Mouse (Mus musculus): ENCODE results near the gene Map3k4. TPM values are rescaled to one million over a fixed set of nuclear protein-coding genes. Genes with fewer than 3 reads are reported as not detected.

Map3k4 gene
- polyA plus RNA-seq, 1 experiment, result 17.6 TPM

GRCm38 (mm10) chr17:12317954-12318651 is 493 bp downstream of the Map3k4 start:
- WGBS, result under 1% methylated on average over 59 of the region's 59 CpGs
- H3K4me1 ChIP-seq (ENCODE audit: control insufficient read depth, insufficient read depth, low read length), result peaks cover 6% of the 10 kb centered on the region; the same call in 1 of the 2 replicates
- H3K4me3 ChIP-seq (ENCODE audit: insufficient read depth, low read depth, low read length), result peak overlapping the region; percentile 90
- H3K36me3 ChIP-seq (ENCODE audit: control insufficient read depth, insufficient read depth, low read length), result no peaks in the 10 kb centered on the region
- TF ChIP-seq CTCF (conservative IDR thresholded peaks at IDR 0.05; ENCODE audit: insufficient read depth, insufficient read length, low read depth, low read length), result no peak
- no peak for TF ChIP-seq POLR2A (IDR thresholded peaks at IDR 0.05; ENCODE audit: low read depth, low read length)
- no peaks in the 10 kb centered on the region for H3K27me3 ChIP-seq (replicated peaks; ENCODE audit: control insufficient read depth, insufficient read depth, low read length)
- DNase-seq, result peak; percentile 37
- peak overlapping the region; percentile 43 for H3K27ac ChIP-seq (ENCODE audit: insufficient read depth, low read depth, low read length)

DNA sequence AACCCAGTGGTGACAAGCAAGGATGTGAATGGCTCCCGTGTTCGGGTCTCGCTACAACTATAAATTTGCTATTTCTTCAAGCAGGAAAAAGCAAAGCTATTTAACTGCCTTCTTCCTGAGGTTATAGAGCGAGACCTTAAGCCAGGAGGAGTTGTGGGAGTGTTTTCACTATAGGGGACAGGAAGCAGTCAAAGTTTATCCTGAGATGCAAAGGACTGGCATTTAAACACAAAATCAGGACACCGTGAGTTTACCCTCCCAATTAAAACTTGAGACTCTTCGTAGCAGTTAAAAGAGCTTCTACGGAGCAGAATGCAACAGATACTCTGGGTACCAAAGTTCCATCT is 1.0 kb downstream of the Map3k4 start:
- 7% methylated on average over 7 of the region's 7 CpGs for WGBS
- H3K4me1 ChIP-seq (ENCODE audit: control insufficient read depth, insufficient read depth, low read length), result peaks cover 6% of the 10 kb centered on the region; the same call in 1 of the 2 replicates
- no peak for DNase-seq
- TF ChIP-seq CTCF (conservative IDR thresholded peaks at IDR 0.05; ENCODE audit: insufficient read depth, insufficient read length, low read depth, low read length) (no peak), POLR2A (IDR thresholded peaks at IDR 0.05; ENCODE audit: low read depth, low read length) (no peak)
- H3K36me3 ChIP-seq (ENCODE audit: control insufficient read depth, insufficient read depth, low read length), result no peaks in the 10 kb centered on the region
- H3K27me3 ChIP-seq (replicated peaks; ENCODE audit: control insufficient read depth, insufficient read depth, low read length), result no peaks in the 10 kb centered on the region
- H3K27ac ChIP-seq (ENCODE audit: insufficient read depth, low read depth, low read length), result peak overlapping the region; percentile 43; the same call in 1 of the 2 replicates
- peak overlapping the region; percentile 90 for H3K4me3 ChIP-seq (ENCODE audit: insufficient read depth, low read depth, low read length)

GRCm38 (mm10) chr17:12316251-12316650 is 2.3 kb downstream of the Map3k4 start:
- H3K4me1 ChIP-seq (ENCODE audit: control insufficient read depth, insufficient read depth, low read length), result peaks cover 3% of the 10 kb centered on the region; the same call in 1 of the 2 replicates
- WGBS, result 89% methylated on average over 13 of the region's 13 CpGs
- H3K27me3 ChIP-seq (replicated peaks; ENCODE audit: control insufficient read depth, insufficient read depth, low read length), result no peaks in the 10 kb centered on the region
- H3K36me3 ChIP-seq (ENCODE audit: control insufficient read depth, insufficient read depth, low read length), result no peaks in the 10 kb centered on the region
- TF ChIP-seq POLR2A (IDR thresholded peaks at IDR 0.05; ENCODE audit: low read depth, low read length) (no peak), CTCF (conservative IDR thresholded peaks at IDR 0.05; ENCODE audit: insufficient read depth, insufficient read length, low read depth, low read length) (no peak)
- no peak overlapping the region for H3K27ac ChIP-seq (ENCODE audit: insufficient read depth, low read depth, low read length)
- H3K4me3 ChIP-seq (ENCODE audit: insufficient read depth, low read depth, low read length), result no peak overlapping the region
- no peak for DNase-seq

GRCm38 (mm10) chr17:12312248-12312647 is 6.3 kb downstream of the Map3k4 start:
- Histone ChIP-seq H3K4me1 (ENCODE audit: control insufficient read depth, insufficient read depth, low read length) (peaks cover 12% of the 10 kb centered on the region), H3K36me3 (ENCODE audit: control insufficient read depth, insufficient read depth, low read length) (no peaks in the 10 kb centered on the region), H3K4me3 (ENCODE audit: insufficient read depth, low read depth, low read length) (no peak overlapping the region), H3K27ac (ENCODE audit: insufficient read depth, low read depth, low read length) (no peak overlapping the region), H3K27me3 (replicated peaks; ENCODE audit: control insufficient read depth, insufficient read depth, low read length) (no peaks in the 10 kb centered on the region)
- WGBS, result 95% methylated on average over 6 of the region's 6 CpGs
- DNase-seq, result no peak
- no peak for TF ChIP-seq CTCF (conservative IDR thresholded peaks at IDR 0.05; ENCODE audit: insufficient read depth, insufficient read length, low read depth, low read length)
- TF ChIP-seq POLR2A (IDR thresholded peaks at IDR 0.05; ENCODE audit: low read depth, low read length), result no peak

GRCm38 (mm10) chr17:12309493-12309892 is 9.1 kb downstream of the Map3k4 start:
- H3K36me3 ChIP-seq (ENCODE audit: control insufficient read depth, insufficient read depth, low read length), result no peaks in the 10 kb centered on the region
- H3K27me3 ChIP-seq (replicated peaks; ENCODE audit: control insufficient read depth, insufficient read depth, low read length), result no peaks in the 10 kb centered on the region
- TF ChIP-seq CTCF (conservative IDR thresholded peaks at IDR 0.05; ENCODE audit: insufficient read depth, insufficient read length, low read depth, low read length), result no peak
- no peak for TF ChIP-seq POLR2A (IDR thresholded peaks at IDR 0.05; ENCODE audit: low read depth, low read length)
- H3K4me1 ChIP-seq (ENCODE audit: control insufficient read depth, insufficient read depth, low read length), result peaks cover 12% of the 10 kb centered on the region
- 67% methylated on average over 9 of the region's 9 CpGs for WGBS
- H3K4me3 ChIP-seq (ENCODE audit: insufficient read depth, low read depth, low read length), result no peak overlapping the region
- peak; percentile 43 for DNase-seq
- H3K27ac ChIP-seq (ENCODE audit: insufficient read depth, low read depth, low read length), result 0 out of 2 replicates have a peak overlapping the region, but pooled peaks have one; percentile 1

GRCm38 (mm10) chr17:12309059-12309458 is 9.5 kb downstream of the Map3k4 start:
- DNase-seq, result no peak
- WGBS, result 72% methylated on average over 8 of the region's 8 CpGs
- Histone ChIP-seq H3K27me3 (replicated peaks; ENCODE audit: control insufficient read depth, insufficient read depth, low read length) (no peaks in the 10 kb centered on the region), H3K4me1 (ENCODE audit: control insufficient read depth, insufficient read depth, low read length) (peaks cover 12% of the 10 kb centered on the region), H3K4me3 (ENCODE audit: insufficient read depth, low read depth, low read length) (no peak overlapping the region), H3K27ac (ENCODE audit: insufficient read depth, low read depth, low read length) (0 out of 2 replicates have a peak overlapping the region, but pooled peaks have one; percentile 1), H3K36me3 (ENCODE audit: control insufficient read depth, insufficient read depth, low read length) (no peaks in the 10 kb centered on the region)
- TF ChIP-seq POLR2A (IDR thresholded peaks at IDR 0.05; ENCODE audit: low read depth, low read length) (no peak), CTCF (conservative IDR thresholded peaks at IDR 0.05; ENCODE audit: insufficient read depth, insufficient read length, low read depth, low read length) (no peak)

DNA sequence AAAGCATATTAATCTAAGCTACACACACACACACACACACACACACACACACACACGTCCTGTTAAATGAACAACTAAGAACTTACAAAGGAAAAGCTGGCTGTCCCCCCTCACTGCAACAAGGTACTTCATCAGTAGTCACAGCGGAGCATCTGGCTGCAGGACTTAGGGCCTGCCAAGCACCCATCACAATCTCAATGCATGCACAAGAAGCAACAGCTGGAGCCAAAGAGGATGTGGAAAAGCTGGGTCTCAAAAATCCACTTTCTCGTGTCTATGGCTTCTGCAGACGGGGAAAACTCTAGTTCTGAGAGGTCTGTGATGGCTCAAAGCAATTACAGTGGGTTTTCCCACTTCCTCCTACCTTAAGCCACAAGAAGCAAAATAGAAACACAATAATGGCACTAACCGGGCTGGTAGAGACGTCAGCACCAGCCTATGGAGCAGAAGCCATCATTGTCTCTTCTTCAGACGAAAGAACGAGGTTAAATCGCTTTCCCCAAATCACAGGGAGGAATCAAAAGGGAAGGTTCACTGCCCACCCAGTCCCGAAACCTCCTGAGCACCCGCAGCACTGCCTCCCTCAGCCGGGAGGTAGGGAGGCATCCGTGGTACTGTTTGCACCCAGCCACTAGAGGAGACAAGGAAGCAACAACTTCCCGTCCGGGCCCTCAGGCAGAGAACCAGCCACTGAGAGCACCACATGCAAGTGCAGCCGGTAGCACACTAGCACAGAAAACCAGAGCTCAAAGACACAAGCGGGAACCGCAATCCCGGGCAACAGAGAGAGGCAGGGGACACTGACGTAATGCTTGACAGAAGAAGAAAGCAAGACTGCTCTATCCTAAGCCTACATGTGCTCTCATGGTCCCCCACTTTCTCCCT is 11.1 kb downstream of the Map3k4 start:
- Histone ChIP-seq H3K36me3 (ENCODE audit: control insufficient read depth, insufficient read depth, low read length) (no peaks in the 10 kb centered on the region), H3K4me3 (ENCODE audit: insufficient read depth, low read depth, low read length) (no peak overlapping the region), H3K27me3 (replicated peaks; ENCODE audit: control insufficient read depth, insufficient read depth, low read length) (no peaks in the 10 kb centered on the region), H3K4me1 (ENCODE audit: control insufficient read depth, insufficient read depth, low read length) (peaks cover 12% of the 10 kb centered on the region), H3K27ac (ENCODE audit: insufficient read depth, low read depth, low read length) (no peak overlapping the region)
- no peak for TF ChIP-seq POLR2A (IDR thresholded peaks at IDR 0.05; ENCODE audit: low read depth, low read length)
- no peak for TF ChIP-seq CTCF (conservative IDR thresholded peaks at IDR 0.05; ENCODE audit: insufficient read depth, insufficient read length, low read depth, low read length)
- DNase-seq, result no peak
- 74% methylated on average over 20 of the region's 20 CpGs for WGBS
